Mouse (Mus musculus) right cerebral cortex, postnatal 10 days (tissue): ENCODE measurements at regions not wholly inside any gene's neighbourhood (a gene's known extent, or its start where the extent isn't known, plus 50 kb on each side); places are given as distances from the start of the nearest gene placed in this dataset.

Experiments used
- DNase-seq, 2 experiments: peaks; one replicate each; pipeline ENCODE4 v3.0.0; 2021; ENCODE audit warnings: low spot score in 2 of 2

DNA sequence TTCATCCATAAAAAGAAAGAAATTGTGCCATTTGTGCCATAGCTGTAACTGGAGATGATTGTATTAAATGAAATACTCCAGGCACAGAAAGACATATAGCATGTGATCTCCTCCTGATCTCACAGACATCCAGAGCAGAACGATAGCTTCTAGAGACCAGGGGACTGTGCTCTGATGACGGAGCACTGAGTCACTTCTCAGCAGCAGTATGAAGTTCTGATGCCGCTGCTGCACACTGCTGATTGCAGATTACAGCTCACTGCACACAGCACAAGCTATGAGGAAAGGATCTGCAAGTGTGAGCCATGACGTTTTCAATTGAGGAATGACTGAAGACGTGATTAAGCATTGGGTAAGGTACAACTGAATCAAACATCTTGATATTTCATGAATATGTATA, 190.6 kb upstream of the Adamts9 start:
- DNase-seq = no peak

DNA sequence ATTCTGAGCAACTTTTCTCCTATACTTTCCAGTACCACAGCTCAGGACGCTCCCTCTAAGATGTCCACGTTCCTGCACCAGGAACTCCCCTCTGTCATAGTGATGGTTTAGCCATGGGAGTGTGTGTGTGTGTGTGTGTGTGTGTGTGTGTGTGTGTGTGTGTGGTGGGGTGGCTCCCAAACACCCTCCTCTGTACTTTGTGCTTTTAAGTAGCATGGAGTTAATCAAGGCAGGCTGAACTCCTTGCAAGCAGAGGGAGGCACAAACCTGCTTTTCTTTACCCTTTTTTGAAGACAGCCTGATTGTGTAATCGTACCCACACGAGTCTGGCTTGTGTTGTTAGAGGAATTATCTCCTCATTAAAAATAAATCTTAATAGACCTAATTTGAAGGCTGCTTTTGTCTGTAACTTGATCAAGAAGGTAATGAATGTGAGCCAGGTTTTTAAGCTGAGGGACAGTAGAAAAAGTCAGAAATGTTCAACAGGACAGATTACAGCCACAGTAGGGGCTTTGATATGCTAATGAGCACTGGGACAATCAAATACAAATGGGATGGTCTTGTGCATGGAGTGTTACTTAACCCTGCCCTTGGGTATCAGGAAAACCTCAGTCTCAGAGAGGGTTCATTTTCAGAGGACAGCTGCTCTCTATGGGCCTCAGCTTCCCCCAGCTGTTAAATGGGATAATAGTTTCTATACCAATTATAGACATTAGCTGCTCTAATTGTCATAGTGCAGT, 187.8 kb upstream of the Adamts9 start:
- DNase-seq = no peak

GRCm38 (mm10) chr6:93119482-93119881, 176.2 kb upstream of the Adamts9 start:
- no peak for DNase-seq

- DNase-seq = no peak
These were observed 170.1 kb upstream of the Adamts9 start for GRCm38 (mm10) chr6:93113361-93113760.

- DNase-seq = no peak
These were observed 151.6 kb upstream of the Adamts9 start for GRCm38 (mm10) chr6:93094730-93095360.

DNA sequence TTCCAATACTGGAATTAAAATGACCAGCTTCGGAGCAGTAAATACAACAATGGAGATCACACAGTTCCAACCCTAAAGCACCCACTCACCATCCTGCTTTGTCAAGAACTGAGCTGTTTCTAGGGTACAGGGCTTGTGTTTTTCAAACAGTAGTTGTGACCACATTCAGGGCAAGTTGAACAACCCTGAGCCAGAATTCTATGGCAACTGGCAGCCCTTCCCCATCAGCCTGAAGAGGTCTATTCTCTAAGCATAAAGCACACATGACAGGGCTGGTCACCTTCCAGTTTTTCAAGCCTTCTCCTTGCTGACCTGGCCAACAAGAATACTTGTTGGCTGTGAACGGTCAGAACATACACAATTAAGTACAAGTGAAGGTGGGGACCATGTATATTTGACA, 150.5 kb upstream of the Adamts9 start:
- peak; percentile 47 to 56 for DNase-seq

- peak; percentile 54 to 57 for DNase-seq
These were observed 144.0 kb upstream of the Adamts9 start for GRCm38 (mm10) chr6:93087329-93087728.

GRCm38 (mm10) chr6:93084286-93084685, 141.0 kb upstream of the Adamts9 start:
- DNase-seq = no peak

- no peak for DNase-seq
These were observed 140.4 kb upstream of the Adamts9 start for GRCm38 (mm10) chr6:93083716-93084115.

DNA sequence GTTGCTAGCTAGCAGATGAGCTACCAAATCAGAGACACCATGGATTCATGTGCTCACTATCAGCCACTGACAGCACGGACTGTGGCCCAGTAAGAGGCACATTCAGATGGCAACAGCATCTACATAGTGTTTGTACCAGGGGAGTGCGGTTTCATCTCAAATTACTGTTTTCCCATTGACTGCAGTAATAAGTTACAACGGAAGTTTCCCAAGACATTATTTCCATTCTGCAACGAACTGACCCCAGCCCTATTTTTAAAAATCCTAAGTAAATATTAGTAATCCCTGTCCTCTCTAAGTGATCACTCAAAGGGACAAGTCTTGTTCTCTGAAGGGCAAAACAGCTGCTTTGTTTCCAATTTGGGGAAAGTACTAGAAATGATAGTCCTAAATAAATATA, 138.9 kb upstream of the Adamts9 start:
- DNase-seq = no peak

GRCm38 (mm10) chr6:93076681-93077080, 133.4 kb upstream of the Adamts9 start:
- DNase-seq = no peak

- DNase-seq = no peak
These were observed 132.6 kb upstream of the Adamts9 start for GRCm38 (mm10) chr6:93075867-93076266.

GRCm38 (mm10) chr6:93075011-93075410, 131.7 kb upstream of the Adamts9 start:
- DNase-seq = no peak

DNA sequence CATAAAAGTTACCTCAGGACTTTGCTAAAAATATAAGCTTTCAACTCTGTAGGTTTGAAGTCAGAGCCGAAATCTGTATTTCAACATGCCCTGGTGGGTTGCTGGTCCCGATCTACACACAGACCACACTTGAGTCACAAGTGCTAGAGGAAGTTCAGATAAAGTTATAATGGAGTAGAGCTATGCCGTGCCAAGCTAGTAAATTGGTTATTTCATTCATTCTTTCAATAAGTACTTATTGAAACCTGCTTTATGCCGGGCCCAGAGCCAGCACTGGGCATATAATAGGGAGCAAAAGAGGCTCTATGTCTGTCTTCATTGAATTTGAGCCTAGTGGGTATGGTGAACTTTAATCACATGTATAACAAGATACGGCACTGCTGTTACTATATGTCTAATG, 127.6 kb upstream of the Adamts9 start:
- no peak for DNase-seq

DNA sequence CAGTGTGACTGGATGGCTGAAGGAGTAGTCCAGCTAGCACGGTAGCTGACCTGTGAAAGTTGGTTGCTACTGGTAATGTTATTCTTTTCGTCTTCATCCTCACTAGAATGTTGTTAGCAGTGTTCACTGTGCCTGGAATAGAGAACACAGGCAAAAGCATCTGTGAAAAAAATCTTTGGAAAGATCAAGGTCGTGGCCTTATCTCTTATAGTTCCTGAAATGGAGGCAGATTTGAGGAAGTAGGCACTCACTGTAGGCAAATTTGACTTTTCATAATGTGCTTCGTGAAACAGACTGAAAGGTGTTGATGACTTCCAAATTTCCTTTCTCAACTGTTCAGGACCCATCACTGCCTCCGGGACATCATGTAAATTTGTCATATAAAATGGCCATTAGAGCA, 124.5 kb upstream of the Adamts9 start:
- no peak for DNase-seq

GRCm38 (mm10) chr6:93066553-93067376, 123.5 kb upstream of the Adamts9 start:
- DNase-seq = no peak

DNA sequence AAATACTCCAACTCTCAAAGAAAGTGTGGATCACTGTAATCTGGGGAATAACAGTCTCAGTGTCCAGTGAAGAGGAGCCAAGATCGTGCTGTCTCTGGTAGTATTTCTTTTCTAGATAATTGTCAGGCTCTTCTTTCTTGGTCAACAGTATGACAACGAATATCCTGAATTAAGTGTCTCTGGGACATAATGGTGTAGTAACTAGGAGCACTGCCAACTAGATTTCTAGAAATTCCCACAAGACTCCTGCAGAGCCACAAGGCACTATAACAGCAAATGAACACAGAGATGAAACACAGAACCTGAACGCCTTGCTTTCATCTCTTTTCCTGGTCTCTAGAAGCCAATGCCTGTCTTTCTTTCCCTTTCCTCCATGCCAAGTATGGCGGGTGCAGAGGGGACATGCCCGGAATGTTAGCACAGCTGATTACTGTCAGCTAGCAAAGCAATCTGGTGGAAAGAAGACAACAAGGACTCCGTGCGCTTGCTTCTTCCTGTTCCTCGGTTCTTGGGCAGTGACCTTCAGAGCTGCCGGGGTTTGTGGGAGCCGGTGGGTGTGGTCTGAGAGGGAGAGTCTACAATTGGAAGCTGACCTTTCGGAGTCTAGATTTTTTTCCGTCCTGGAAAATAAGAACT, 122.7 kb upstream of the Adamts9 start:
- DNase-seq = peak; percentile 22 to 31

- DNase-seq = peak in 1 of 2 experiments; percentile 28
These were observed 122.1 kb upstream of the Adamts9 start for GRCm38 (mm10) chr6:93065366-93065765.

DNA sequence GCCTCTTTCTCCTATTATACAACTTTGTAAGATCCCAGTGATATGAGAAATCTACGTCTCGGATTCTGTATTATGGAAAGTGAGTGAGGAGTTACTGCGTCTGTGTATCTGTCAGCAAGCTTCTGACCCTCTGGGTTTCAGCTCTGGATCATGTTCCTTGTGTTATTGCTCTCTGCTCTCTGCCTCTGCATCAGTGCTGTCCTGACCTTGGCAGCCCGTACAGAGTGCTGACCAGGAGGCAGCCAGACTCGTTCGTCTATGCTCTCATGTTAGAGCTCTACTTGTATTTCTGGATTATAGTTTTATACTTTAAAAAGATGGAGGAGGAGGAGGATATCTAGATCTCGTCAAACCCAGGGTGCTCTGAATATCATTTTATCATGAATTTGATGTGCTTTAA, 121.1 kb upstream of the Adamts9 start:
- DNase-seq = no peak

GRCm38 (mm10) chr6:93061741-93062140, 118.4 kb upstream of the Adamts9 start:
- DNase-seq = no peak

DNA sequence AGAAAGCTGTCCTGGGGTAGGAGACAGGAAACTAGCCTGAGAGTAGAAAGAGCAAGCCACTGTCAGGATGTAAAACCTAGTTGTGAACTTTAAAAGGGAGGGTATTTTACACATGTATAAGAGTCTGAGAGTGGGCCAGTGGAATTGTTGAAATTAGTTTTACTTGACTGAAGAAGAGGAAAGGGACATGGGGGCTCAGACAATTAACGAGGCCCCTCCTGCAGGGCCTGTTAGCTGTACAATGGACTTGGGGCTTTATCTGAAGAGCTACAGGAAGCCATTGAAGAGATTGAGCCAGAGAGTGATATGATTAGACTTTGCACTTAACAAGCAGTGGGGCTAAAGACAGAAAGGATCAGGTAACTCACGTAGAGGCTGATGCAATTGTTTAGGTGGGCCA, 102.2 kb upstream of the Adamts9 start:
- DNase-seq = no peak

DNA sequence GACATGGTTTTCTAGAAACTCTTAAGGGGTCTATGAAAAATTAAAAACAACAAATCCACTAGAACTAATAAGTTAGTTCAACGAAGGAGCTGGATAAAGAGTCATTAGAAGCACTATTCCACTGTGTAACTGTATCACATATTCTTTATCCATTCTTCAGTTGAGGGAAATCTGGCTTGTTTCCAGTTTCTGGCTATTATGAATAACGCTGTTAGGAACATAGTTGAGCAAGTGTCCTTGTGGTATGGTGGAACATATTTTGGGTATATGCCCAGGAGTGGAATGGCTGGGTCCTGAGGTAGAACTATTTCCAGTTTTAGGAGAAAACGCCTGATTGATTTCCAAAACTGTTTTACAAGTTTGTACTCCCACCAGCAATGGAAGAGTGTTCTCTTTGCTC, 97.7 kb upstream of the Adamts9 start:
- DNase-seq = no peak
